Mouse (Mus musculus) right cerebral cortex, postnatal 25 days (tissue): ENCODE results near the gene Mmgt2.
A peak's percentile ranks its signal among the peaks of the same experiment; 100 is the strongest.

Experiments
- DNase-seq: peaks from one replicate; pipeline ENCODE4 v3.0.0; 2022

The Mmgt2 gene

GRCm38 (mm10) chr11:62621586-62622283 lies 26.7 kb upstream of the Mmgt2 start:
- DNase-seq = no peak

- no peak for DNase-seq
These were observed 25.6 kb upstream of the Mmgt2 start for GRCm38 (mm10) chr11:62622850-62623249.

GRCm38 (mm10) chr11:62624341-62625291 lies 23.8 kb upstream of the Mmgt2 start:
- DNase-seq = peak; percentile 57

GRCm38 (mm10) chr11:62629352-62630224 lies 18.9 kb upstream of the Mmgt2 start:
- no peak for DNase-seq

- DNase-seq = no peak
These were observed 18.1 kb upstream of the Mmgt2 start for GRCm38 (mm10) chr11:62630225-62630821.

- DNase-seq = no peak
These were observed 17.3 kb upstream of the Mmgt2 start for GRCm38 (mm10) chr11:62631138-62631537.

- no peak for DNase-seq
These were observed 13.1 kb upstream of the Mmgt2 start for GRCm38 (mm10) chr11:62635406-62635805.

GRCm38 (mm10) chr11:62636105-62636839 lies 12.2 kb upstream of the Mmgt2 start:
- DNase-seq = no peak

GRCm38 (mm10) chr11:62636840-62637221 lies 11.6 kb upstream of the Mmgt2 start:
- DNase-seq = peak; percentile 54

- DNase-seq = no peak
These were observed 11.1 kb upstream of the Mmgt2 start for GRCm38 (mm10) chr11:62637401-62637800.

GRCm38 (mm10) chr11:62637806-62638205 lies 10.7 kb upstream of the Mmgt2 start:
- no peak for DNase-seq

GRCm38 (mm10) chr11:62638402-62638801 lies 10.1 kb upstream of the Mmgt2 start:
- DNase-seq = no peak

- DNase-seq = no peak
These were observed 8.1 kb upstream of the Mmgt2 start for GRCm38 (mm10) chr11:62640378-62640777.

GRCm38 (mm10) chr11:62642023-62642844 lies 6.2 kb upstream of the Mmgt2 start:
- DNase-seq = no peak

- DNase-seq = no peak
These were observed 5.3 kb upstream of the Mmgt2 start for GRCm38 (mm10) chr11:62643011-62643631.

- no peak for DNase-seq
These were observed 4.6 kb upstream of the Mmgt2 start for GRCm38 (mm10) chr11:62643681-62644363.

GRCm38 (mm10) chr11:62644602-62645336 lies 3.7 kb upstream of the Mmgt2 start:
- DNase-seq = no peak

- no peak for DNase-seq
These were observed 3.2 kb upstream of the Mmgt2 start for GRCm38 (mm10) chr11:62645337-62645675.
